25 mouse cellular contexts compared by ENCODE assay signal in genomic region chr12:76281111-76281660, GRCm38 (mm10). TPM values are rescaled to one million over a fixed set of nuclear protein-coding genes. Genes with fewer than 3 reads are reported as not detected.
"Had no signal": no experiment of that assay in that cellular context is flagged by ENCODE, and none has a peak within 500 bp of the region (broad histone marks: within the 10 kb centered on the region; RNA-seq: fewer than 3 reads in every experiment).

No protein-coding gene starts in this region.

- H3K4me1 ChIP-seq: limb, embryonic 10.5 days; midbrain, embryonic 15.5 days; neural tube, embryonic 12.5 days had no signal

- H3K36me3 ChIP-seq: midbrain, embryonic 15.5 days had no signal

- H3K27me3 ChIP-seq: limb, embryonic 13.5 days; midbrain, embryonic 12.5 days; midbrain, embryonic 15.5 days; neural tube, embryonic 12.5 days; neural tube, embryonic 15.5 days had no signal

- DNase-seq: kidney, adult 2 months; kidney, postnatal 25 days; layer of hippocampus, postnatal 36 days; liver, postnatal 0 days; lung, embryonic 14.5 days; right cerebral cortex, postnatal 4 days; thymus, adult 2 months; thymus, postnatal 25 days had no signal

- H3K27ac ChIP-seq: kidney, postnatal 0 days; limb, embryonic 10.5 days; limb, embryonic 13.5 days; liver, embryonic 14.5 days; macrophage; midbrain, embryonic 12.5 days; midbrain, embryonic 15.5 days; neural tube, embryonic 12.5 days; neural tube, embryonic 15.5 days; stomach, postnatal 0 days had no signal

- H3K9ac ChIP-seq: limb, embryonic 13.5 days; liver, embryonic 14.5 days; liver, postnatal 0 days; lung, embryonic 14.5 days; midbrain, embryonic 12.5 days; midbrain, embryonic 15.5 days; neural tube, embryonic 12.5 days; neural tube, embryonic 15.5 days had no signal

- H3K4me3 ChIP-seq: limb, embryonic 10.5 days; limb, embryonic 13.5 days; midbrain, embryonic 12.5 days; midbrain, embryonic 15.5 days; neural tube, embryonic 12.5 days; neural tube, embryonic 15.5 days had no signal

RNA-seq across cellular contexts. Expression of gene Tex21, which starts 34.6 kb away (rescaled TPM):
- total RNA-seq: layer of hippocampus, postnatal 36 days; left cerebral cortex, postnatal 25 days; megakaryocyte, adult 5-6 weeks had no signal
- polyA plus RNA-seq: intestine, postnatal 0 days; kidney, embryonic 14.5 days; limb, embryonic 10.5 days; liver, embryonic 11.5 days; liver, postnatal 0 days; lung, embryonic 14.5 days; lung, postnatal 0 days; macrophage; midbrain, embryonic 12.5 days; midbrain, embryonic 15.5 days; neural tube, embryonic 12.5 days; neural tube, embryonic 15.5 days; stomach, embryonic 14.5 days; stomach, postnatal 0 days; thymus, adult 2 months had no signal
